Mouse (Mus musculus): ENCODE results near the gene Kit. TPM values are rescaled to one million over a fixed set of nuclear protein-coding genes. Genes with fewer than 3 reads are reported as not detected.

Gene Kit
- polyA plus RNA-seq, 1 experiment = 9.8 TPM

GRCm38 (mm10) chr5:75632257-75632656 is 57.5 kb downstream of the Kit start:
- Histone ChIP-seq H3K27me3 (ENCODE audit: control insufficient read depth, insufficient read depth, low read length) (no peaks in the 10 kb centered on the region), H3K4me3 (ENCODE audit: low read depth, low read length) (no peak overlapping the region), H3K4me1 (ENCODE audit: control insufficient read depth, insufficient read depth, insufficient read length, low read length) (no peaks in the 10 kb centered on the region), H3K27ac (ENCODE audit: insufficient read depth, low read depth, low read length) (no peak overlapping the region), H3K36me3 (ENCODE audit: control insufficient read depth, insufficient read depth, low read length) (no peaks in the 10 kb centered on the region)
- no peak for TF ChIP-seq POLR2A (IDR thresholded peaks at IDR 0.05; ENCODE audit: low read depth, low read length)
- 81% methylated on average over 5 of the region's 5 CpGs for WGBS

GRCm38 (mm10) chr5:75632846-75633640 is 58.3 kb downstream of the Kit start:
- TF ChIP-seq CTCF (IDR thresholded peaks at IDR 0.05; ENCODE audit: extremely low read depth, insufficient read length, insufficient replicate concordance, low read depth, low read length) (no peak), POLR2A (IDR thresholded peaks at IDR 0.05; ENCODE audit: low read depth, low read length) (no peak)
- WGBS = 78% methylated on average over 18 of the region's 18 CpGs
- H3K4me3 ChIP-seq (ENCODE audit: low read depth, low read length) = no peak overlapping the region

GRCm38 (mm10) chr5:75635385-75635784 is 60.7 kb downstream of the Kit start:
- Histone ChIP-seq H3K4me1 (ENCODE audit: control insufficient read depth, insufficient read depth, insufficient read length, low read length) (no peaks in the 10 kb centered on the region), H3K27me3 (ENCODE audit: control insufficient read depth, insufficient read depth, low read length) (no peaks in the 10 kb centered on the region), H3K27ac (ENCODE audit: insufficient read depth, low read depth, low read length) (no peak overlapping the region), H3K36me3 (ENCODE audit: control insufficient read depth, insufficient read depth, low read length) (no peaks in the 10 kb centered on the region), H3K4me3 (ENCODE audit: low read depth, low read length) (no peak overlapping the region)
- TF ChIP-seq CTCF (IDR thresholded peaks at IDR 0.05; ENCODE audit: extremely low read depth, insufficient read length, insufficient replicate concordance, low read depth, low read length) (no peak), POLR2A (IDR thresholded peaks at IDR 0.05; ENCODE audit: low read depth, low read length) (no peak)
- WGBS = 85% methylated on average over 12 of the region's 12 CpGs

More at GRCm38 (mm10) chr5:75632846-75633640, 58.3 kb downstream of the Kit start:
- H3K27me3 ChIP-seq (ENCODE audit: control insufficient read depth, insufficient read depth, low read length) = no peaks in the 10 kb centered on the region
- H3K36me3 ChIP-seq (ENCODE audit: control insufficient read depth, insufficient read depth, low read length) = no peaks in the 10 kb centered on the region
- H3K27ac ChIP-seq (ENCODE audit: insufficient read depth, low read depth, low read length) = no peak overlapping the region
- no peaks in the 10 kb centered on the region for H3K4me1 ChIP-seq (ENCODE audit: control insufficient read depth, insufficient read depth, insufficient read length, low read length)

GRCm38 (mm10) chr5:75640637-75641036 is 65.9 kb downstream of the Kit start:
- 49% methylated on average over 11 of the region's 11 CpGs for WGBS
- H3K27ac ChIP-seq (ENCODE audit: insufficient read depth, low read depth, low read length) = no peak overlapping the region
- H3K4me3 ChIP-seq (ENCODE audit: low read depth, low read length) = no peak overlapping the region
- no peaks in the 10 kb centered on the region for H3K4me1 ChIP-seq (ENCODE audit: control insufficient read depth, insufficient read depth, insufficient read length, low read length)
- TF ChIP-seq CTCF (IDR thresholded peaks at IDR 0.05; ENCODE audit: extremely low read depth, insufficient read length, insufficient replicate concordance, low read depth, low read length) (no peak), POLR2A (IDR thresholded peaks at IDR 0.05; ENCODE audit: low read depth, low read length) (no peak)
- H3K36me3 ChIP-seq (ENCODE audit: control insufficient read depth, insufficient read depth, low read length) = no peaks in the 10 kb centered on the region
- no peaks in the 10 kb centered on the region for H3K27me3 ChIP-seq (ENCODE audit: control insufficient read depth, insufficient read depth, low read length)

- Histone ChIP-seq H3K27me3 (ENCODE audit: control insufficient read depth, insufficient read depth, low read length) (no peaks in the 10 kb centered on the region), H3K36me3 (ENCODE audit: control insufficient read depth, insufficient read depth, low read length) (no peaks in the 10 kb centered on the region), H3K27ac (ENCODE audit: insufficient read depth, low read depth, low read length) (no peak overlapping the region), H3K4me1 (ENCODE audit: control insufficient read depth, insufficient read depth, insufficient read length, low read length) (no peaks in the 10 kb centered on the region), H3K4me3 (ENCODE audit: low read depth, low read length) (no peak overlapping the region)
- WGBS = 85% methylated on average over 5 of the region's 5 CpGs
- no peak for TF ChIP-seq CTCF (IDR thresholded peaks at IDR 0.05; ENCODE audit: extremely low read depth, insufficient read length, insufficient replicate concordance, low read depth, low read length)
- TF ChIP-seq POLR2A (IDR thresholded peaks at IDR 0.05; ENCODE audit: low read depth, low read length) = no peak
Measured at GRCm38 (mm10) chr5:75647046-75647445, 72.3 kb downstream of the Kit start.

GRCm38 (mm10) chr5:75650566-75650965 is 75.8 kb downstream of the Kit start:
- no peaks in the 10 kb centered on the region for H3K4me1 ChIP-seq (ENCODE audit: control insufficient read depth, insufficient read depth, insufficient read length, low read length)
- no peaks in the 10 kb centered on the region for H3K27me3 ChIP-seq (ENCODE audit: control insufficient read depth, insufficient read depth, low read length)
- 86% methylated on average over 8 of the region's 8 CpGs for WGBS
- TF ChIP-seq POLR2A (IDR thresholded peaks at IDR 0.05; ENCODE audit: low read depth, low read length) (no peak), CTCF (IDR thresholded peaks at IDR 0.05; ENCODE audit: extremely low read depth, insufficient read length, insufficient replicate concordance, low read depth, low read length) (no peak)
- H3K4me3 ChIP-seq (ENCODE audit: low read depth, low read length) = no peak overlapping the region
- no peak overlapping the region for H3K27ac ChIP-seq (ENCODE audit: insufficient read depth, low read depth, low read length)
- H3K36me3 ChIP-seq (ENCODE audit: control insufficient read depth, insufficient read depth, low read length) = no peaks in the 10 kb centered on the region

- no peaks in the 10 kb centered on the region for H3K36me3 ChIP-seq (ENCODE audit: control insufficient read depth, insufficient read depth, low read length)
- 82% methylated on average over 8 of the region's 8 CpGs for WGBS
- TF ChIP-seq POLR2A (IDR thresholded peaks at IDR 0.05; ENCODE audit: low read depth, low read length) = no peak
- no peak for TF ChIP-seq CTCF (IDR thresholded peaks at IDR 0.05; ENCODE audit: extremely low read depth, insufficient read length, insufficient replicate concordance, low read depth, low read length)
Measured at GRCm38 (mm10) chr5:75653431-75653830, 78.7 kb downstream of the Kit start.

More at GRCm38 (mm10) chr5:75653431-75653830, 78.7 kb downstream of the Kit start:
- H3K4me1 ChIP-seq (ENCODE audit: control insufficient read depth, insufficient read depth, insufficient read length, low read length) = no peaks in the 10 kb centered on the region
- no peak overlapping the region for H3K4me3 ChIP-seq (ENCODE audit: low read depth, low read length)
- H3K27me3 ChIP-seq (ENCODE audit: control insufficient read depth, insufficient read depth, low read length) = no peaks in the 10 kb centered on the region
- no peak overlapping the region for H3K27ac ChIP-seq (ENCODE audit: insufficient read depth, low read depth, low read length)
